Mouse (Mus musculus) olfactory bulb, adult 2 months (tissue): Measurements from ENCODE around the gene Ms4a18. TPM values are rescaled to one million over a fixed set of nuclear protein-coding genes. Genes with fewer than 3 reads are reported as not detected.

ENCODE experiments used
- H3K27ac ChIP-seq: fragments of 200-500 bp; 2 replicates; pipeline ENCODE4 v1.5.1; 2012; ENCODE audit warnings: low read depth, low read length; ENCODE audit not compliant: insufficient read depth
- H3K4me1 ChIP-seq: fragments of 200-500 bp; 2 replicates; pipeline ENCODE4 v1.6.1; 2012; ENCODE audit warnings: low read length; ENCODE audit not compliant: control insufficient read depth, insufficient read depth
- H3K4me3 ChIP-seq: fragments of 200-500 bp; 2 replicates; pipeline ENCODE4 v1.5.1; 2012; ENCODE audit warnings: mild to moderate bottlenecking, low read depth, low read length, moderate library complexity; ENCODE audit not compliant: insufficient read depth
- CTCF ChIP-seq: fragments of 200-500 bp; IDR thresholded peaks from 2 replicates; pipeline ENCODE4 v1.5.1; 2012; ENCODE audit warnings: low read depth, mild to moderate bottlenecking, low read length, moderate library complexity; ENCODE audit not compliant: insufficient read depth
- POLR2A ChIP-seq: fragments of 200-500 bp; IDR thresholded peaks from 2 replicates; pipeline ENCODE4 v1.6.1; 2012; ENCODE audit warnings: mild to moderate bottlenecking, low read depth, low read length, moderate library complexity; ENCODE audit not compliant: insufficient read depth
- WGBS: fragments of 180-500 bp; shearing (Covaris S2); methylation state at CpG from one replicate; pipeline ENCODE4 v1.1.7; 2018; 5-methylcytosine and 5-hydroxymethylcytosine counted together
- polyA plus RNA-seq: library from polyadenylated mRNA; stranded (reverse); fragments of >200 nt; gene quantifications from 2 replicates; pipeline ENCODE4 v1.2.4, GENCODE M21; 2012; ENCODE audit warnings: low replicate concordance; ENCODE audit not compliant: missing spikeins, insufficient read depth, insufficient read length

Ms4a18 gene
- polyA plus RNA-seq, 1 experiment = not detected

GRCm38 (mm10) chr19:10974238-10974865, 43.5 kb downstream of the Ms4a18 start, which contains the start of gene Ms4a10:
Gene Ms4a10, minus strand, starts transcription at chr19:10974670.
- H3K27ac ChIP-seq = no peak within 1 kb of the TSS
- no peak within 1 kb of the TSS for H3K4me3 ChIP-seq
- TF ChIP-seq POLR2A (no peak), CTCF (no peak)
- 65% methylated on average over 4 of the region's 4 CpGs for WGBS
- H3K4me1 ChIP-seq = no peaks in the 10 kb centered on the region

DNA sequence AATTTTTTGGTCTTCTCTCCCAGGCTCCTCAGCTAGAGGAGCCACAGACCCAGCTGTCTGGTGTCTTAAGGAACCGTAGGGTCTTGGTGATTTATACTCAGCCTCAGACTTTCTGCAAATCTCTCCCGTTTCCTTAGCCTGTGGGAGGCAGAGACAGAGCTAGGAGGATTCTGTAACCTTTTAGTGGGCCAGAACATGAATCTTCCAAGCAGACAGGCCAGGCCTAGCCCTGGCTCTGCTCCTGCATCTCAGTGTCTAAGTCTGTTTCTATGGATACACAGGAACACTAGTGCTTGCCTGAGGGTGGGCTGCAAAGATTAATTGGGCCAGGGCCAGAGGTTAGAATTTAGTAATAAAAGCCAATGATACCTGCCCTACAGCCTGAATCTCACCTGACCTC, 44.6 kb downstream of the Ms4a18 start:
- Histone ChIP-seq H3K4me3 (no peak overlapping the region), H3K27ac (no peak overlapping the region), H3K4me1 (no peaks in the 10 kb centered on the region)
- TF ChIP-seq POLR2A (no peak), CTCF (no peak)
- WGBS = 51% methylated on average over 2 of the region's 2 CpGs

- WGBS = 33% methylated on average over 3 of the region's 3 CpGs
- Histone ChIP-seq H3K27ac (no peak overlapping the region), H3K4me1 (no peaks in the 10 kb centered on the region), H3K4me3 (no peak overlapping the region)
- TF ChIP-seq CTCF (no peak), POLR2A (no peak)
These were observed 45.2 kb downstream of the Ms4a18 start for GRCm38 (mm10) chr19:10972660-10973059.

DNA sequence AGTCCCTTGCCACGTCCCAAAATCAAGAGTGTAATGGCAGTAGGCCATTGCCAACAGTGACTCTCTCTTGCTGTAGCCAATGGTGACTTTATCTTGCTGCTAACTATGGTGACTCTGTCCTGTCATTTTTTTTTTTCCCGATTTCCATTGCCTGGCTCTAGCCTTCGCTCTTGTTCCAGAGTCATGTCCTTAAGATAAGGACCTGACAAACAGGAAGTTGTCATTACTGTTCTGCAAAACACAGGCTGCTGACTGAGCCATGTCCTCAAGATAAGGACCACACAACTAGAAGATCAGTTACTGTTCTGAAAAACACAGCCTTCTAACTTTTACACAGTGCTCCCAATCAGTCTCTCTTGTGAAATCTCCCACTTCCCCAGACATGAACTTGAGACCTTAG, 47.4 kb downstream of the Ms4a18 start:
- H3K27ac ChIP-seq = no peak overlapping the region
- H3K4me1 ChIP-seq = no peaks in the 10 kb centered on the region
- TF ChIP-seq POLR2A (no peak), CTCF (no peak)
- no peak overlapping the region for H3K4me3 ChIP-seq
- WGBS = 80% methylated on average over 3 of the region's 3 CpGs

DNA sequence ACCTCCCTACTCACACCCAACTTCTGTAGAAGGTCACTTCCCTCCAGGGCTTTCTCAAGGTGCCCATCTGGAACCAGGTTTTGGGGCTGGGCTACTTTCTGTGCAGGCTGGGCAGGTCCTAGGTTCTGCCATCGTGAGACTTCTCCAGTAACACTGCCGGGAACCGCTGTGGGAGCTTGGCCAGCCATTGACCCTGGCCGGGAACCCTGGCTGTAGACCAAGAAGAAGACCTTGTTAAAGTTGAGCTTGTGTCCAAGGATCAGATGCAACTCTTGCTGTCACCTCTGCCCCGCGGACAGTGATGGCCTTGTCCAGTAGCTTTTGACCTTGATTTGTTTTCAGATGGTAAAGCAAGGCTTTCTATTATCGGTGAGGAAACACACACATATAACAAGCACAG, 49.3 kb downstream of the Ms4a18 start:
- Histone ChIP-seq H3K27ac (no peak overlapping the region), H3K4me1 (no peaks in the 10 kb centered on the region), H3K4me3 (no peak overlapping the region)
- 92% methylated on average over 7 of the region's 7 CpGs for WGBS
- TF ChIP-seq POLR2A (no peak), CTCF (no peak)

DNA sequence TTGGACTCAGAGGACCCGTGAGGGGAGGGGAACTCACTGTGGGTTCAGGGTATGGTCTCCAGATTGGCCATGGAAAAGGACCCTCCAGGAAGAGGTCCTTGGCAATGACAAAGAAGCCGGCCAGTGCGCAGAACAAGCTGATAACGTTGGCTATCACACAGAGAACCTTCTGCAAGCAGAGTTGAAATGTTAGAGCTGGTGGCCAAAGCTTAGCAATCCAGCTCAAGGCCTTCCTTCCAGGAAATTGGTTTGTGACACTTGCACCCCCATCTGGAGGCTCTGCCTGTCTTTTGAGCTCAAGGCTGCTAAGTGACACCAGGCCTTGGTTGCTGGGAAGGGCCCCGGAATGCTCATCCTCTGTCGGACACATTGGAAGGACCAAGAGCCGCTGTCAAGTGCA, 52.1 kb downstream of the Ms4a18 start:
- WGBS = 91% methylated on average over 7 of the region's 7 CpGs
- Histone ChIP-seq H3K4me1 (no peaks in the 10 kb centered on the region), H3K4me3 (no peak overlapping the region), H3K27ac (no peak overlapping the region)
- no peak for TF ChIP-seq POLR2A
- TF ChIP-seq CTCF = no peak

DNA sequence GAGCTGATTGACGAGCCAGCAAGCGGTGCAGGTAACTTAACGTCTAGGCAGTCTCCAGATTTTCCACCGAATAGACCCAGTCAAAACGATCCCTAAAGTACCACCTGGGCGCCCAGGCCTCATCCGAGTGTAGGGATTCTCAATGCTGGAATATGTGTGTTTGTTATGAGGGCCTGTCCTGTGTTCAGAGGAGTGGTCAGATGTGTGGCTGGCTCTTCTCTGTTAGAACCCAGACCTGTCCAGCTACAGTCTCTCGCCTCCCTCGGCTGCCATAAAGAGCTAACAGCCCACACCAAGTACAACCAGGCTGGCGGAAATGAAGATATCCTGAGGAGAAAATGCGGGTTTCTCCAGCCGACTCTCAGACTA, 57.9 kb downstream of the Ms4a18 start:
- 51% methylated on average over 12 of the region's 12 CpGs for WGBS
- no peak for TF ChIP-seq POLR2A
- TF ChIP-seq CTCF = no peak
- Histone ChIP-seq H3K4me3 (no peak overlapping the region), H3K4me1 (peaks cover 2% of the 10 kb centered on the region; the same call in 1 of the 2 replicates), H3K27ac (no peak overlapping the region)

DNA sequence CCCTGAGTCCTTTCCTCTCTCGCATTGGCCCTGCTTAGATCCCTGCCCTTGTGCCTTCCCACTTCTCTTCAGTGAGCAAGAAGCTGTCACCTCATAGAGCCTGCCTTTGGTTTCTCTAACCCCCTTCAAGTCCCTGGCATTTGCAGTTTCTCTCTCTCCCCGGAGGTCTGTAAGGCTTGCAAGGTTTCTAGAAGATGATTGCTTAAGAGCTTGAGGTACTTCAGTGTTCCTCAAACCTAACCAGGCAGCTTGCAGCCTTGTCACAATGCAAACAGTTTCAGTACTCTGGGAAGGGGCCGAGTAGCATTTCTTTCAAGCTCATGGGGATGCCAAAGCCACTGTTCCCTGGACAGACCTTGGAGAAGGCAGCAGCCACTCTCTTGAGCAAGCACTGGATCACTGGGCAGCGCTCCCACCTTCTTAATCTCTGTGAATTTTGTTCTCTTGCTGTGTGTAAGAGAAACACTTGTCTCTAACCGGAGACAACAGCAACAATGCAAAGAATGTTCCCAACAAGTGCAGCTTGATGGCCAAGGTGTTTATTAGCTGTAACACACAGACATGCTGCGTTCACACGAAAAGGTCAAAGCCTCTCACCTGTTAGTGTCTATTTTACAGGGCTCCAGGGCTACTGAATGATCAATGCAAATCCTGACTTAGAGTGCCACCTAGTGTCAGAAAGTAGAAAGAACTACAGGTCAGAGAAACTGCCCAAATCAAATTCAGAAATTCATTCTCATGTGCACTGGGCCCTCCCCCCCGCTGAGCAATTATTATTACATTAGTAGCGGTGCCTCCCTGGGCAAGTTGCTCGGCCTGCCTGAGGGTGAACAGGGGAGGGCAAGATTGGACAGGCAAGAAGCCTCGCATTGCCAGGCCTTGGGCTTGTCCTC, 58.5 kb downstream of the Ms4a18 start:
- Histone ChIP-seq H3K4me1 (peaks cover 2% of the 10 kb centered on the region; the same call in 1 of the 2 replicates), H3K27ac (no peak overlapping the region), H3K4me3 (no peak overlapping the region)
- TF ChIP-seq CTCF (no peak), POLR2A (no peak)
- WGBS = 31% methylated on average over 11 of the region's 11 CpGs
